Mouse (Mus musculus): ENCODE measurements around the gene Gm14406. TPM values are rescaled to one million over a fixed set of nuclear protein-coding genes. Genes with fewer than 3 reads are reported as not detected.
"Not testable (repeated sequence)": the region's sequence is repeated elsewhere in the genome, so short reads cannot be mapped to it uniquely, and the experiment has no call there.

Gm14406 gene
- total RNA-seq (2014; rRNA removed) (not detected in 2 replicates), polyA plus RNA-seq (2015; fragmentation: Nextera tagmentation; extraction: Ambion mirVana) (not detected in 2 replicates)

- 86% methylated on average over 2 of the region's 2 CpGs for WGBS
- H3K27ac ChIP-seq (ENCODE audit: low read depth, low read length); H3K4me3 ChIP-seq (ENCODE audit: low read depth, low read length); H3K9ac ChIP-seq (replicated peaks; ENCODE audit: low read length, poor library complexity, severe bottlenecking); H3K36me3 ChIP-seq (ENCODE audit: insufficient read depth, low read length); ATAC-seq (ENCODE audit: low FRiP score); H3K4me2 ChIP-seq (ENCODE audit: low read depth, low read length, poor library complexity, severe bottlenecking); H3K9me3 ChIP-seq (ENCODE audit: low read length); H3K27me3 ChIP-seq (ENCODE audit: insufficient read depth, low read length); H3K4me1 ChIP-seq (ENCODE audit: insufficient read depth, low read length); DNase-seq (ENCODE audit: low spot score): not testable (repeated sequence)
Observed at GRCm38 (mm10) chr2:177577998-177578397, at the start of gene Gm14406. Gm14406 (minus strand) TSS chr2:177578210.

GRCm38 (mm10) chr2:177575141-177575540 is 2.9 kb downstream of the Gm14406 start:
- H3K27me3 ChIP-seq (ENCODE audit: insufficient read depth, low read length); H3K4me2 ChIP-seq (ENCODE audit: low read depth, low read length, poor library complexity, severe bottlenecking); H3K4me1 ChIP-seq (ENCODE audit: insufficient read depth, low read length); H3K4me3 ChIP-seq (ENCODE audit: low read depth, low read length); DNase-seq (ENCODE audit: low spot score); H3K9ac ChIP-seq (replicated peaks; ENCODE audit: low read length, poor library complexity, severe bottlenecking); H3K9me3 ChIP-seq (ENCODE audit: low read length); H3K36me3 ChIP-seq (ENCODE audit: insufficient read depth, low read length); H3K27ac ChIP-seq (ENCODE audit: low read depth, low read length); ATAC-seq (ENCODE audit: low FRiP score): not testable (repeated sequence)
- WGBS: 94% methylated on average over 1 of the region's 2 CpGs

- H3K9ac ChIP-seq (replicated peaks; ENCODE audit: low read length, poor library complexity, severe bottlenecking); ATAC-seq (ENCODE audit: low FRiP score); H3K4me2 ChIP-seq (ENCODE audit: low read depth, low read length, poor library complexity, severe bottlenecking); H3K9me3 ChIP-seq (ENCODE audit: low read length); H3K36me3 ChIP-seq (ENCODE audit: insufficient read depth, low read length); H3K27ac ChIP-seq (ENCODE audit: low read depth, low read length); H3K27me3 ChIP-seq (ENCODE audit: insufficient read depth, low read length); DNase-seq (ENCODE audit: low spot score); H3K4me1 ChIP-seq (ENCODE audit: insufficient read depth, low read length); H3K4me3 ChIP-seq (ENCODE audit: low read depth, low read length): not testable (repeated sequence)
- 65% methylated on average over 4 of the region's 4 CpGs for WGBS
Observed at GRCm38 (mm10) chr2:177559365-177559764, 18.6 kb downstream of the Gm14406 start.

- H3K27ac ChIP-seq (ENCODE audit: low read depth, low read length); H3K4me2 ChIP-seq (ENCODE audit: low read depth, low read length, poor library complexity, severe bottlenecking); DNase-seq (ENCODE audit: low spot score); H3K27me3 ChIP-seq (ENCODE audit: insufficient read depth, low read length); H3K9ac ChIP-seq (replicated peaks; ENCODE audit: low read length, poor library complexity, severe bottlenecking); H3K4me3 ChIP-seq (ENCODE audit: low read depth, low read length); H3K9me3 ChIP-seq (ENCODE audit: low read length); H3K36me3 ChIP-seq (ENCODE audit: insufficient read depth, low read length); H3K4me1 ChIP-seq (ENCODE audit: insufficient read depth, low read length); ATAC-seq (ENCODE audit: low FRiP score): not testable (repeated sequence)
- WGBS: no CpG with 5 or more reads among the region's 1 CpGs
Observed at GRCm38 (mm10) chr2:177555261-177555660, 22.7 kb downstream of the Gm14406 start.

- not testable (repeated sequence) for ATAC-seq (ENCODE audit: low FRiP score); H3K9ac ChIP-seq (replicated peaks; ENCODE audit: low read length, poor library complexity, severe bottlenecking); H3K4me3 ChIP-seq (ENCODE audit: low read depth, low read length); H3K27me3 ChIP-seq (ENCODE audit: insufficient read depth, low read length); H3K9me3 ChIP-seq (ENCODE audit: low read length); H3K36me3 ChIP-seq (ENCODE audit: insufficient read depth, low read length); H3K27ac ChIP-seq (ENCODE audit: low read depth, low read length); DNase-seq (ENCODE audit: low spot score); H3K4me1 ChIP-seq (ENCODE audit: insufficient read depth, low read length); H3K4me2 ChIP-seq (ENCODE audit: low read depth, low read length, poor library complexity, severe bottlenecking)
- 84% methylated on average over 5 of the region's 5 CpGs for WGBS
Observed at GRCm38 (mm10) chr2:177537717-177538116, 40.3 kb downstream of the Gm14406 start.

GRCm38 (mm10) chr2:177537141-177537540 is 40.9 kb downstream of the Gm14406 start:
- H3K9ac ChIP-seq (replicated peaks; ENCODE audit: low read length, poor library complexity, severe bottlenecking); H3K4me3 ChIP-seq (ENCODE audit: low read depth, low read length); H3K27me3 ChIP-seq (ENCODE audit: insufficient read depth, low read length); H3K4me2 ChIP-seq (ENCODE audit: low read depth, low read length, poor library complexity, severe bottlenecking); ATAC-seq (ENCODE audit: low FRiP score); DNase-seq (ENCODE audit: low spot score); H3K4me1 ChIP-seq (ENCODE audit: insufficient read depth, low read length); H3K36me3 ChIP-seq (ENCODE audit: insufficient read depth, low read length); H3K9me3 ChIP-seq (ENCODE audit: low read length); H3K27ac ChIP-seq (ENCODE audit: low read depth, low read length): not testable (repeated sequence)
- 87% methylated on average over 2 of the region's 2 CpGs for WGBS

- H3K9me3 ChIP-seq (ENCODE audit: low read length): no peaks in the 10 kb centered on the region
- no peak overlapping the region for H3K4me2 ChIP-seq (ENCODE audit: low read depth, low read length, poor library complexity, severe bottlenecking)
- H3K27me3 ChIP-seq (ENCODE audit: insufficient read depth, low read length): no peaks in the 10 kb centered on the region
- no peaks in the 10 kb centered on the region for H3K36me3 ChIP-seq (ENCODE audit: insufficient read depth, low read length)
- no peak overlapping the region for H3K4me3 ChIP-seq (ENCODE audit: low read depth, low read length)
- 81% methylated on average over 9 of the region's 9 CpGs for WGBS
- no peak for DNase-seq (ENCODE audit: low spot score)
- H3K9ac ChIP-seq (replicated peaks; ENCODE audit: low read length, poor library complexity, severe bottlenecking): no peak overlapping the region
- ATAC-seq (ENCODE audit: low FRiP score): no peak
- H3K27ac ChIP-seq (ENCODE audit: low read depth, low read length): no peak overlapping the region
- TF ChIP-seq CTCF (IDR thresholded peaks at IDR 0.05): no peak
- H3K4me1 ChIP-seq (ENCODE audit: insufficient read depth, low read length): no peaks in the 10 kb centered on the region
Observed at GRCm38 (mm10) chr2:177535876-177536275, 42.1 kb downstream of the Gm14406 start.

- H3K27ac ChIP-seq (ENCODE audit: low read depth, low read length); H3K9ac ChIP-seq (replicated peaks; ENCODE audit: low read length, poor library complexity, severe bottlenecking); H3K9me3 ChIP-seq (ENCODE audit: low read length); H3K4me1 ChIP-seq (ENCODE audit: insufficient read depth, low read length); H3K4me2 ChIP-seq (ENCODE audit: low read depth, low read length, poor library complexity, severe bottlenecking); H3K27me3 ChIP-seq (ENCODE audit: insufficient read depth, low read length); H3K4me3 ChIP-seq (ENCODE audit: low read depth, low read length); DNase-seq (ENCODE audit: low spot score); ATAC-seq (ENCODE audit: low FRiP score); H3K36me3 ChIP-seq (ENCODE audit: insufficient read depth, low read length): not testable (repeated sequence)
- 91% methylated on average over 16 of the region's 16 CpGs for WGBS
Observed at GRCm38 (mm10) chr2:177524171-177524570, 53.8 kb downstream of the Gm14406 start.

- not testable (repeated sequence) for H3K27ac ChIP-seq (ENCODE audit: low read depth, low read length); H3K36me3 ChIP-seq (ENCODE audit: insufficient read depth, low read length); DNase-seq (ENCODE audit: low spot score); ATAC-seq (ENCODE audit: low FRiP score); H3K4me1 ChIP-seq (ENCODE audit: insufficient read depth, low read length); H3K9me3 ChIP-seq (ENCODE audit: low read length); H3K4me3 ChIP-seq (ENCODE audit: low read depth, low read length); H3K9ac ChIP-seq (replicated peaks; ENCODE audit: low read length, poor library complexity, severe bottlenecking); H3K4me2 ChIP-seq (ENCODE audit: low read depth, low read length, poor library complexity, severe bottlenecking); H3K27me3 ChIP-seq (ENCODE audit: insufficient read depth, low read length)
- WGBS: 91% methylated on average over 6 of the region's 6 CpGs
Observed at GRCm38 (mm10) chr2:177523674-177524073, 54.3 kb downstream of the Gm14406 start.

Data from midbrain, postnatal 0 days (tissue).